Mouse (Mus musculus): ENCODE results near the gene Tmem117. TPM values are rescaled to one million over a fixed set of nuclear protein-coding genes. Genes with fewer than 3 reads are reported as not detected.

The Tmem117 gene
- polyA plus RNA-seq, 1 experiment: 5.2 TPM

DNA sequence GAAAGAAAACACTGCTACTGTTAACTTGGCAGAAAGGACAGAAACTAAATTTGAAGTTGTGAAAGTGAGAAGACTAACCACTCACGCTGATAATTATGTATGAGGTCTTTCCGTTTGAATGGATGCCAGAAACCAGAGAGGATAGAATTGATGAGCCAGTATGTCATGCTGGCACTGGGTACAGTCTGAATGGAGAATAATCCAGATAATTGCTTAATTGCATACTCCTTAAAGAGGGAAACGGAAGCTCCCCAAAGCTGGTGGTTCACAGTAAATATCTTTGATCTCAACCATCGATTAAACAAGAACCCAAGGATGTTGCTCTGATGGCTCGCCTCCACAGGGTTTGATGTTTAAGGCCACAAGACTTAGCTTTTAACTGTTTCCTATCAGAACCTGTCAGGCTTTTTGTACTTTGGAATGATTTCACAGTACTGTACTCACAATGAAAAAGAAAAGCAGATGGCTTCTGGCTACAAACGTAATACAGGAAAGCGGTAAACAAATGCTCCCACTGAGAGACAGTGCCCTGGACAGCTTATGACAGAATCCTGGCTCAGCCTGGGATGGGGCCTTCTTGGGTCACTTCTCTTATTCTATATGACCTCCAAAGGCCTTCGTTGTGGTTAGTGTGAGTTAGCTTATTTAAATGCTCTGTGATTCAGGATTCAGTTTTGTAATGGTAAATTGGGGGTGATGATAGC lies 376.2 kb downstream of the Tmem117 start:
- Histone ChIP-seq H3K4me3 (ENCODE audit: low read depth, low read length) (no peak overlapping the region), H3K36me3 (ENCODE audit: control insufficient read depth, insufficient read depth, low read length) (no peaks in the 10 kb centered on the region), H3K4me1 (ENCODE audit: control insufficient read depth, insufficient read depth, insufficient read length, low read length) (no peaks in the 10 kb centered on the region), H3K27ac (ENCODE audit: insufficient read depth, low read depth, low read length) (no peak overlapping the region), H3K27me3 (ENCODE audit: control insufficient read depth, insufficient read depth, low read length) (no peaks in the 10 kb centered on the region)
- no peak for TF ChIP-seq CTCF (IDR thresholded peaks at IDR 0.05; ENCODE audit: extremely low read depth, insufficient read length, insufficient replicate concordance, low read depth, low read length)
- TF ChIP-seq POLR2A (IDR thresholded peaks at IDR 0.05; ENCODE audit: low read depth, low read length): no peak
- 75% methylated on average over 8 of the region's 8 CpGs for WGBS

DNA sequence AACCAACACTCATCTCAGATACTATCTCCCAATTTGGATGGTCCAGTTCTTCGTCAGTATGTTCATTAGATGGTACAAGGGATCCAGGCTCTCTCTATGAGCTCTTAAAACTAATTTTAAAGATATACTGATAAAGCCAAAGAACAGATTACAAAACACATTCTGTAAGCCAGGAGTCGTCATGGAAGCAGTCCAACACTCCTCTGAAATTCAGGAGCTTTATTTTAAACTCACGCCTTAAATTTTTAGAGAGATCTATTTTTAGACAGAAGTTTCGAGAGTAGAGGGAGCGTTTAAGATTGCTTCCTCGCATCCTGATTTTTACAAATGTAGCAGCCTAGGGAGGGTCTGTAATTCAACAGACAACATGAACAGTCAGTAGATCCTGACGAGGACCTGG lies 393.2 kb downstream of the Tmem117 start:
- TF ChIP-seq CTCF (IDR thresholded peaks at IDR 0.05; ENCODE audit: extremely low read depth, insufficient read length, insufficient replicate concordance, low read depth, low read length) (no peak), POLR2A (IDR thresholded peaks at IDR 0.05; ENCODE audit: low read depth, low read length) (no peak)
- WGBS: 86% methylated on average over 7 of the region's 7 CpGs
- H3K36me3 ChIP-seq (ENCODE audit: control insufficient read depth, insufficient read depth, low read length): no peaks in the 10 kb centered on the region
- no peaks in the 10 kb centered on the region; the same call in 1 of the 2 replicates for H3K27me3 ChIP-seq (ENCODE audit: control insufficient read depth, insufficient read depth, low read length)
- H3K27ac ChIP-seq (ENCODE audit: insufficient read depth, low read depth, low read length): no peak overlapping the region
- no peaks in the 10 kb centered on the region for H3K4me1 ChIP-seq (ENCODE audit: control insufficient read depth, insufficient read depth, insufficient read length, low read length)
- H3K4me3 ChIP-seq (ENCODE audit: low read depth, low read length): no peak overlapping the region

DNA sequence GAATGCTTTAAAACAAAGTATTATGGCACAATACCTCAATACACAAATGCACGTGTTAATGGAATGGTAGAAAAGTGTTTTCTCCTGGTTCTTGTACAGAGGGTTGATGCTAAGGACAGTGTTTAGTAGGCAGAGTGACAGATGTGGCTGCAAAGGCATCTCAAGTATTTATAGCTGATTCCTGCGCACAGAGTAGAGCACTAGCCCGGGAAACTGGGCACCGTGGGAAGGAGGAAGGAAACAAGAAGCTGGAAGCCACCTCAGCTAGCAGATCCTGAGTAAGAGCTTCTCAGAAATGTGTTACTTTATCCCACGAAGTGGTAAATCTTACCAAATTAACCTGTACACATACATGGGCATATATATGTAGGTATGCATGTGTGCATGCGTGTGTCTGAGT lies 395.4 kb downstream of the Tmem117 start:
- TF ChIP-seq POLR2A (IDR thresholded peaks at IDR 0.05; ENCODE audit: low read depth, low read length) (no peak), CTCF (IDR thresholded peaks at IDR 0.05; ENCODE audit: extremely low read depth, insufficient read length, insufficient replicate concordance, low read depth, low read length) (no peak)
- WGBS: 54% methylated on average over 6 of the region's 6 CpGs

DNA sequence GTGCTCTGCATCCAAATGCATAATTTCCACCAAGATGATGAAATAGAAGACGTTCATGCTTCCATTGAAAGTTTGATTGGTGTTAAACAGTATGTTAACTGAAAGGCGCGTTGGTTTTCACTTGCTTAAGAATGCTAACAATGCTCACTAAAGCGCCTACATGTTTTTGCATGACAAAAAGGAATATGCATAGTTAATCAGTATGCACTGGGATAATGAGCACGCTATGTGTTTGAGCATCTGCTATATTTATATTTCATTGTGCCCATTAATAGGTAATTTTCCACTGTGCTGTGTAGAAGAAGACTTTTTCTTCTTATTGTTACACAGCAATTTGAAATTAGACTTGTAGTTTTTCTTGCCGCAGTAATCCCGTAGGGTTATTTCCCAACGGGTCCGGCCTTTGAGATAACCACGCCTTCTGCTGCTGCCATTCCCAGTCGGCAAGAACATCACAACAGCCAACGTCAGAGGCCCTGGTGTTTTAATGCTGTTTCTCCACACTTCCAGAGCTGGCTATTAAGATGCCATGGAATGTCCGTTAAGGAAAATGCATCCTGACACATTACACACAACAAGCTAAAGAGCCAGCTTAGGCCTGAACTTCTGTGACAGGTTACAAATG lies 399.9 kb downstream of the Tmem117 start:
- 86% methylated on average over 13 of the region's 13 CpGs for WGBS
- no peak for TF ChIP-seq POLR2A (IDR thresholded peaks at IDR 0.05; ENCODE audit: low read depth, low read length)
- no peak for TF ChIP-seq CTCF (IDR thresholded peaks at IDR 0.05; ENCODE audit: extremely low read depth, insufficient read length, insufficient replicate concordance, low read depth, low read length)
- no peaks in the 10 kb centered on the region for H3K4me1 ChIP-seq (ENCODE audit: control insufficient read depth, insufficient read depth, insufficient read length, low read length)
- no peak overlapping the region for H3K4me3 ChIP-seq (ENCODE audit: low read depth, low read length)
- H3K27ac ChIP-seq (ENCODE audit: insufficient read depth, low read depth, low read length): no peak overlapping the region
- no peaks in the 10 kb centered on the region for H3K36me3 ChIP-seq (ENCODE audit: control insufficient read depth, insufficient read depth, low read length)
- no peaks in the 10 kb centered on the region for H3K27me3 ChIP-seq (ENCODE audit: control insufficient read depth, insufficient read depth, low read length)

More for the DNA sequence above, 395.4 kb downstream of the Tmem117 start:
- Histone ChIP-seq H3K4me1 (ENCODE audit: control insufficient read depth, insufficient read depth, insufficient read length, low read length) (no peaks in the 10 kb centered on the region), H3K27ac (ENCODE audit: insufficient read depth, low read depth, low read length) (no peak overlapping the region), H3K36me3 (ENCODE audit: control insufficient read depth, insufficient read depth, low read length) (no peaks in the 10 kb centered on the region), H3K27me3 (ENCODE audit: control insufficient read depth, insufficient read depth, low read length) (no peaks in the 10 kb centered on the region; the same call in 1 of the 2 replicates), H3K4me3 (ENCODE audit: low read depth, low read length) (no peak overlapping the region)

DNA sequence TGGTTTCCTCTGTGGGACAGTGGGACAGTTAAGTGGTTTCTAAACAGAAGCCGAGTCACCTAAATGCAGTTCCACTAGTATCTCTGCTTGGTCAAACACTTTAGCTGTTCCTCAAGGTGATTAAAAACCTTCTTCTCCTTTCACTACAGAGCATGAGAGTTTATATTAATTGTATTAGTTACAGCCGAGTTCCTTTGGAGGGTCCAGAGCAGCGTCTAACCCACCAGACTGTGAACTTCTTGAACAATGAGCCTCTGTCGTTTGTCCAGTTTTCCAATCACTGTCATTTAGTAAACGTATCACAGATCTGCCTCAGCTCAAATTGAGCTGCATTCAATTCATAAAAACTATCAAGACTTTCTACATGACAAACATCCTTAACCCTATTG lies 400.4 kb downstream of the Tmem117 start:
- Histone ChIP-seq H3K27ac (ENCODE audit: insufficient read depth, low read depth, low read length) (no peak overlapping the region), H3K4me1 (ENCODE audit: control insufficient read depth, insufficient read depth, insufficient read length, low read length) (no peaks in the 10 kb centered on the region), H3K27me3 (ENCODE audit: control insufficient read depth, insufficient read depth, low read length) (no peaks in the 10 kb centered on the region), H3K36me3 (ENCODE audit: control insufficient read depth, insufficient read depth, low read length) (no peaks in the 10 kb centered on the region), H3K4me3 (ENCODE audit: low read depth, low read length) (no peak overlapping the region)
- 75% methylated on average over 5 of the region's 5 CpGs for WGBS
- no peak for TF ChIP-seq POLR2A (IDR thresholded peaks at IDR 0.05; ENCODE audit: low read depth, low read length)
- TF ChIP-seq CTCF (IDR thresholded peaks at IDR 0.05; ENCODE audit: extremely low read depth, insufficient read length, insufficient replicate concordance, low read depth, low read length): no peak

DNA sequence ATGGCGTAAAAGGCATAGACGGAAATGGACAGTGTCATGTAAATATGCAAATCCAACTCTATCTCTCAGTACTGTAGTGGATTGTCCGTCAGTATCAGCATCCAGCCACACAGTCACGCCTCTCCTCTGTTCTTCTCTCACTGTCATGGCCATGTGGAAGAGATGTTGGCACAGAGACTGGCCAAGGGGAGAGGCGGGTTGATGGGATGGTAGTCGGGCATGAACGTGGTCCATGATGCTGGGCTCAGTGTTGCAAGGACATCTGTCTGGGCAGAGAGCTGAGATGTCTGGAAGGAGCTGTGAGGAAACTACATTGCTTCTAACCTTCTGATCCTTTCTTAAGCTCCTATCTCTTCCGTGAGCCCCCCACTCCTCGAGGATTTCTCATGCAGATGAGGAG lies 413.4 kb downstream of the Tmem117 start:
- WGBS: 84% methylated on average over 9 of the region's 9 CpGs
- H3K36me3 ChIP-seq (ENCODE audit: control insufficient read depth, insufficient read depth, low read length): no peaks in the 10 kb centered on the region
- peaks cover 12% of the 10 kb centered on the region; the same call in 1 of the 2 replicates for H3K4me1 ChIP-seq (ENCODE audit: control insufficient read depth, insufficient read depth, insufficient read length, low read length)
- H3K27ac ChIP-seq (ENCODE audit: insufficient read depth, low read depth, low read length): no peak overlapping the region
- no peak overlapping the region for H3K4me3 ChIP-seq (ENCODE audit: low read depth, low read length)
- H3K27me3 ChIP-seq (ENCODE audit: control insufficient read depth, insufficient read depth, low read length): no peaks in the 10 kb centered on the region
- TF ChIP-seq POLR2A (IDR thresholded peaks at IDR 0.05; ENCODE audit: low read depth, low read length) (no peak), CTCF (IDR thresholded peaks at IDR 0.05; ENCODE audit: extremely low read depth, insufficient read length, insufficient replicate concordance, low read depth, low read length) (no peak)

DNA sequence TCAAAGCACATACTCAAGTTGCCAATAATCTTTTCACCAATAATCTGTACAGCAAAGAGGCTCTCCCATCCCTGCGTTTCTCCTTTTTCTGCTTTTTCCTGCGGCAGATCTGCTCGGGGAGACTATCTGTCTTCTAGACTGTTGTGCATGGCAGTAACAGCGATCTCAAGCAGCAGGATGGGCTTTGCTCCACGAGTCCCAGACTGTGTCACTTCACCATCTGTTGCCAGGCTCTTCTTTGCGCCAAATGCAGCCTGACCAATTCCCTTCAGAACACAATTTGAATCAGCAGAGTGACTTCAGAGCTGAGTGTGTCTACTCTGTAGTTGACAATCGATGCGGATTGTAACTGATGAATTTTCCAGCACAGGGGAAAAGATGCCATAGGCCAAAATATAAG lies 415.0 kb downstream of the Tmem117 start:
- WGBS: 85% methylated on average over 8 of the region's 8 CpGs
- TF ChIP-seq CTCF (IDR thresholded peaks at IDR 0.05; ENCODE audit: extremely low read depth, insufficient read length, insufficient replicate concordance, low read depth, low read length) (no peak), POLR2A (IDR thresholded peaks at IDR 0.05; ENCODE audit: low read depth, low read length) (no peak)
- Histone ChIP-seq H3K27me3 (ENCODE audit: control insufficient read depth, insufficient read depth, low read length) (no peaks in the 10 kb centered on the region), H3K27ac (ENCODE audit: insufficient read depth, low read depth, low read length) (no peak overlapping the region), H3K4me3 (ENCODE audit: low read depth, low read length) (no peak overlapping the region), H3K4me1 (ENCODE audit: control insufficient read depth, insufficient read depth, insufficient read length, low read length) (peaks cover 5% of the 10 kb centered on the region; the same call in 1 of the 2 replicates), H3K36me3 (ENCODE audit: control insufficient read depth, insufficient read depth, low read length) (no peaks in the 10 kb centered on the region)

Measured in small intestine, adult 2 months (tissue).